Mouse (Mus musculus) testis, postnatal 14 days (tissue): ENCODE results near the gene Gm49396.
A peak's percentile ranks its signal among the peaks of the same experiment; 100 is the strongest.

Experiments
- DNase-seq: peaks from one replicate; pipeline ENCODE4 v3.0.0; 2021; ENCODE audit warnings: low spot score

Gene Gm49396

GRCm38 (mm10) chr7:30586455-30587020, 23.4 kb downstream of the Gm49396 start:
- no peak for DNase-seq

GRCm38 (mm10) chr7:30587842-30588667, 24.9 kb downstream of the Gm49396 start:
- peak; percentile 72 for DNase-seq

- peak; percentile 99 for DNase-seq
These were observed 25.7 kb downstream of the Gm49396 start, which contains the start of gene Kmt2b for GRCm38 (mm10) chr7:30588676-30589434. Kmt2b (minus strand) TSS chr7:30588726.

- peak; percentile 78 for DNase-seq
These were observed 26.5 kb downstream of the Gm49396 start for GRCm38 (mm10) chr7:30589435-30590301.

- DNase-seq: no peak
These were observed 27.9 kb downstream of the Gm49396 start for GRCm38 (mm10) chr7:30590927-30591604.

GRCm38 (mm10) chr7:30591605-30591951, 28.4 kb downstream of the Gm49396 start:
- no peak for DNase-seq

- DNase-seq: no peak
These were observed 29.8 kb downstream of the Gm49396 start for GRCm38 (mm10) chr7:30592772-30593423.

GRCm38 (mm10) chr7:30593579-30594509, 30.7 kb downstream of the Gm49396 start:
- no peak for DNase-seq

GRCm38 (mm10) chr7:30594510-30595024, 31.4 kb downstream of the Gm49396 start:
- DNase-seq: no peak

- no peak for DNase-seq
These were observed 32.9 kb downstream of the Gm49396 start for GRCm38 (mm10) chr7:30596093-30596492.

- DNase-seq: no peak
These were observed 33.7 kb downstream of the Gm49396 start for GRCm38 (mm10) chr7:30596811-30597210.

- DNase-seq: peak; percentile 93
These were observed 35.6 kb downstream of the Gm49396 start, which contains the start of gene Zbtb32 for GRCm38 (mm10) chr7:30598786-30599185. Zbtb32 (minus strand) TSS chr7:30598909.

- DNase-seq: peak; percentile 95
These were observed 36.8 kb downstream of the Gm49396 start for GRCm38 (mm10) chr7:30599933-30600353.

GRCm38 (mm10) chr7:30600651-30601050, 37.5 kb downstream of the Gm49396 start:
- no peak for DNase-seq

GRCm38 (mm10) chr7:30602583-30602982, 39.4 kb downstream of the Gm49396 start:
- DNase-seq: no peak

GRCm38 (mm10) chr7:30604424-30604823, 41.3 kb downstream of the Gm49396 start:
- DNase-seq: no peak

GRCm38 (mm10) chr7:30604944-30605343, 41.8 kb downstream of the Gm49396 start:
- no peak for DNase-seq

- no peak for DNase-seq
These were observed 44.7 kb downstream of the Gm49396 start for GRCm38 (mm10) chr7:30607706-30608309.

GRCm38 (mm10) chr7:30608476-30608875, 45.3 kb downstream of the Gm49396 start:
- no peak for DNase-seq
